Mouse (Mus musculus): ENCODE data around the gene Olfr555. TPM values are rescaled to one million over a fixed set of nuclear protein-coding genes. Genes with fewer than 3 reads are reported as not detected.

The Olfr555 gene
- not detected in 2 replicates for polyA plus RNA-seq (2015; fragmentation: Nextera tagmentation; extraction: Ambion mirVana)

GRCm38 (mm10) chr7:102658523-102658922 lies at the start of gene Olfr555:
Gene Olfr555 (plus strand): TSS chr7:102658823.

GRCm38 (mm10) chr7:102618118-102618517 lies 40.5 kb upstream of the Olfr555 start, which contains the start of gene Olfr553:
Gene Olfr553 (minus strand): TSS chr7:102618218.

GRCm38 (mm10) chr7:102638132-102638531 lies 20.5 kb upstream of the Olfr555 start, which contains the start of gene Olfr554:
Gene Olfr554 (plus strand): TSS chr7:102638432.

GRCm38 (mm10) chr7:102664599-102664998 lies 6.0 kb downstream of the Olfr555 start, which contains the start of gene Olfr556:
Gene Olfr556 (plus strand): TSS chr7:102664899.

DNA sequence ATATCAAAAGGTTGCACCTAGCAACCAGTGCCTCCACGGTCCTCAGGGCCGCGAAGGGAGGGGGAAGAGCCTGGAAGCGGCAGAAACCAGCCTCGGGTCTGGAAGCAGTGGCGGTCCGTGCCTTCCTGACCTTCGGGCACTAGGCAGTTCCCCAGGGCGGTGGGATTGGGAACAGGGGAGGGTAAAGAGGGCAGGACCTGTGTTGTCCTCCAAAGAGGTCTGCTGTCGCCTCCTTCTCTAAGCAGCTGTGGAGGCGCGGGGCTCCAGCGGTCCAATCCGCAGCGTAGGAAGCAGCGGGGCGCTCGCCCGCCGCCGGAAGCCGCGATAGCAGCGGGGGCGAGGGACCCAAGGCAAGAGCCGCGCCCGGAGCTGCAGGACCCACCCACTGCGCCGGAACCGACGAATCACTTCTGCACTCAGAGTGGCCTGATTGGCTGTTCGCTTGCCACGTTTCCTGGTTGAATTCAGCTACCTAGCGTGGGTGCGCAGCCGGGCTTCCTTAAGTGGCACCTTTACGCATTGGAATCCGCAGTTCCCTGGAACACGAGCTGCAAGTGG lies 28.4 kb downstream of the Olfr555 start, which contains the start of gene Trim68:
Gene Trim68, minus strand, starts transcription at position 384 of the 558 bp plus-strand sequence.

DNA sequence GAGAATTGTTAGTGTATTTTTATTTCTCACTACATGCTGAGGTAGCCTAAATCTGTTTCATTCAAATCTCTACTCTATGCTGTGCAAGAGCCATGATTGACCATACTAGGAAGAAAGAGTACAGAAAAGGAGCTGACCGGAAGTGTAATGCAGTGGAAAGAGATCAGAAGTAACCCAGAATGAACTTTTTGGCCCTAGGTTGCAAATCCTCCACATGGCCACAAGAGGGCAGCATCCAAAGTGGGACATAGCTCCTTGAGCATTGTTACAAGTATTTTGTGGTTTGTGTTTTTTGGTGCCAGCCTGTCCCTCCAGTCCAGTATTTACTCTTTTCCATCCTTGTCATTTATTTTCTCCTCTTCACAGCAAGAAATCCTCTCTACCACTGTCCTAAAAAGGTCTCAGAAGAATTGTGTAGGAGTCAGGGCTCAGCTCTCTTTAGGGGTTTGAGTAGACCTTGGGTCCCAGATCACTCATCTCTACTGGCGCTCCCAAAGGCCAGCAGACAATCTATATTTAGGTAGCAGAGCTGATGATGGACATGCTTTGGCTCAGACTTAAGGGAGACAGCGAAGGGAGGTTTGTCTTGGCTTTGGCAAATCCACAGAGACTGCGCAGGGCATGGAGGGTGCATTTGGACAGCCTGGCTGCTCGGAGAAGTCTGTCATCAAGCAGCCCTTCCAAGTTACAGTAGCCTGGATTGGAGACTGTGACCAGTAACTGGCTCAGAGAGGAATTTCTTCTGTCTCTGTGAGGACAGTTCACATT lies 36.9 kb downstream of the Olfr555 start, which contains the start of gene Olfr557:
Gene Olfr557, plus strand, starts transcription at position 553 of the 768 bp plus-strand sequence.

DNA sequence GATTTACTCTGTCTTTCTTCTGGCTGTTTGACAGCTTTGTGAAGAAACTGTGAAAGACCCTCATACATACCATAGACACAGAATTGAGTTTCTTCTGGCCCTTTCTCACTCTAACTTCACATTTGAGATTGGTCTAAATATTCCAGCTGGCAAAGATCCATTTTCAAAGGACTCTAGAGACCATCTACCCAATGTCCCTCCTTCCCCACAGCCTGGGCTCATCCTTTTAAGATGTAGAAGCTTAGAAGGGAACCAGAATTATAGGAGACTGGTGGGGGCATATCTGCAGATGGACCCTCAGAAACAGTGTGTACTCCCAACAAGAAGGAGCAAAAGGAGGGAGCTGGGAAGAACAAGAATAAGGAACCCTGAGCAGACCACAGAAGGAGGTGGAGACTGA lies 43.3 kb downstream of the Olfr555 start, which contains the start of gene Olfr558:
Gene Olfr558, plus strand, starts transcription at position 301 of the 400 bp plus-strand sequence.

Other genes starting within 250 kb of the Olfr555 start
- gene Rrm1, start 217.1 kb upstream of the Olfr555 start, polyA plus RNA-seq (2015; fragmentation: Nextera tagmentation; extraction: Ambion mirVana) = 45.5 and 58.6 TPM in 2 replicates
- gene Olfr543, start 177.1 kb upstream of the Olfr555 start, polyA plus RNA-seq (2015; fragmentation: Nextera tagmentation; extraction: Ambion mirVana) = 0.15 and 0.28 TPM in 2 replicates
- 0.05 TPM in 2 replicates for gene Olfr544, start 170.5 kb upstream of the Olfr555 start, polyA plus RNA-seq (2015; fragmentation: Nextera tagmentation; extraction: Ambion mirVana)
- gene Olfr545, start 159.2 kb upstream of the Olfr555 start, polyA plus RNA-seq (2015; fragmentation: Nextera tagmentation; extraction: Ambion mirVana) = not detected in 2 replicates
- not detected in 2 replicates for gene Olfr547, start 124.1 kb upstream of the Olfr555 start, polyA plus RNA-seq (2015; fragmentation: Nextera tagmentation; extraction: Ambion mirVana)
- gene Olfr548-ps1, start 117.9 kb upstream of the Olfr555 start, polyA plus RNA-seq (2015; fragmentation: Nextera tagmentation; extraction: Ambion mirVana) = not detected in 2 replicates
- not detected in 2 replicates for gene Olfr549, start 109.0 kb upstream of the Olfr555 start, polyA plus RNA-seq (2015; fragmentation: Nextera tagmentation; extraction: Ambion mirVana)
- gene Trim21, start 93.3 kb upstream of the Olfr555 start, polyA plus RNA-seq (2015; fragmentation: Nextera tagmentation; extraction: Ambion mirVana) = 0.45 and 0.80 TPM in 2 replicates
- not detected in 2 replicates for gene Olfr550, start 87.4 kb upstream of the Olfr555 start, polyA plus RNA-seq (2015; fragmentation: Nextera tagmentation; extraction: Ambion mirVana)
- not detected in 2 replicates for gene Olfr551, start 66.9 kb upstream of the Olfr555 start, polyA plus RNA-seq (2015; fragmentation: Nextera tagmentation; extraction: Ambion mirVana)
- not detected in 2 replicates for gene Olfr552, start 61.1 kb upstream of the Olfr555 start, polyA plus RNA-seq (2015; fragmentation: Nextera tagmentation; extraction: Ambion mirVana)
- gene Olfr553, start 40.6 kb upstream of the Olfr555 start, polyA plus RNA-seq (2015; fragmentation: Nextera tagmentation; extraction: Ambion mirVana) = not detected in 2 replicates
- not detected in 2 replicates for gene Olfr554, start 20.4 kb upstream of the Olfr555 start, polyA plus RNA-seq (2015; fragmentation: Nextera tagmentation; extraction: Ambion mirVana)
- not detected in 2 replicates for gene Olfr556, start 6.1 kb downstream of the Olfr555 start, polyA plus RNA-seq (2015; fragmentation: Nextera tagmentation; extraction: Ambion mirVana)
- 17.6 and 21.1 TPM in 2 replicates for gene Trim68, start 28.5 kb downstream of the Olfr555 start, polyA plus RNA-seq (2015; fragmentation: Nextera tagmentation; extraction: Ambion mirVana)
- not detected in 2 replicates for gene Olfr557, start 37.1 kb downstream of the Olfr555 start, polyA plus RNA-seq (2015; fragmentation: Nextera tagmentation; extraction: Ambion mirVana)
- 0.28 and 0.49 TPM in 2 replicates for gene Olfr558, start 43.4 kb downstream of the Olfr555 start, polyA plus RNA-seq (2015; fragmentation: Nextera tagmentation; extraction: Ambion mirVana)
- not detected in 2 replicates for gene Olfr33, start 60.2 kb downstream of the Olfr555 start, polyA plus RNA-seq (2015; fragmentation: Nextera tagmentation; extraction: Ambion mirVana)
- not detected in 2 replicates for gene Olfr559, start 68.7 kb downstream of the Olfr555 start, polyA plus RNA-seq (2015; fragmentation: Nextera tagmentation; extraction: Ambion mirVana)
- 0.11 TPM in 1 of 2 replicates, not detected in the other for gene Olfr560, start 100.5 kb downstream of the Olfr555 start, polyA plus RNA-seq (2015; fragmentation: Nextera tagmentation; extraction: Ambion mirVana)
- gene Olfr78, start 100.6 kb downstream of the Olfr555 start, polyA plus RNA-seq (2015; fragmentation: Nextera tagmentation; extraction: Ambion mirVana) = 5.3 and 6.3 TPM in 2 replicates
- not detected in 2 replicates for gene Olfr561, start 112.4 kb downstream of the Olfr555 start, polyA plus RNA-seq (2015; fragmentation: Nextera tagmentation; extraction: Ambion mirVana)
- gene Olfr564, start 144.7 kb downstream of the Olfr555 start, polyA plus RNA-seq (2015; fragmentation: Nextera tagmentation; extraction: Ambion mirVana) = not detected in 2 replicates
- not detected in 2 replicates for gene Olfr566, start 199.9 kb downstream of the Olfr555 start, polyA plus RNA-seq (2015; fragmentation: Nextera tagmentation; extraction: Ambion mirVana)
- not detected in 2 replicates for gene Olfr568, start 218.3 kb downstream of the Olfr555 start, polyA plus RNA-seq (2015; fragmentation: Nextera tagmentation; extraction: Ambion mirVana)
- gene Olfr569, start 232.1 kb downstream of the Olfr555 start, polyA plus RNA-seq (2015; fragmentation: Nextera tagmentation; extraction: Ambion mirVana) = not detected in 2 replicates
- gene Olfr570, start 235.8 kb downstream of the Olfr555 start, polyA plus RNA-seq (2015; fragmentation: Nextera tagmentation; extraction: Ambion mirVana) = not detected in 2 replicates

Measured in urinary bladder, postnatal 0 days (tissue).